Mouse (Mus musculus) midbrain, embryonic 15.5 days (tissue): ENCODE results near the gene Gm3727. TPM values are rescaled to one million over a fixed set of nuclear protein-coding genes. Genes with fewer than 3 reads are reported as not detected.
"Not testable (repeated sequence)": the region's sequence is repeated elsewhere in the genome, so short reads cannot be mapped to it uniquely, and the experiment has no call there.

Experiments
- ATAC-seq: fragments of 200-750 bp; cut with Nextera tagmentation; replicated peaks from 2 replicates; pipeline ENCODE4 v1.8.0; 2017; ENCODE audit warnings: moderate TSS enrichment
- H3K27ac ChIP-seq: fragments of 300-500 bp; sonication (generic); 2 replicates; pipeline ENCODE4 v1.5.1; 2015; ENCODE audit warnings: mild to moderate bottlenecking, inconsistent platforms
- H3K27me3 ChIP-seq: fragments of 300-500 bp; sonication (generic); replicated peaks from 2 replicates; pipeline ENCODE4 v1.6.1; 2015; ENCODE audit warnings: inconsistent platforms
- H3K36me3 ChIP-seq: fragments of 300-500 bp; sonication (generic); replicated peaks from 2 replicates; pipeline ENCODE4 v1.6.1; 2015; ENCODE audit warnings: inconsistent platforms
- H3K4me1 ChIP-seq: fragments of 300-500 bp; sonication (generic); 2 replicates; pipeline ENCODE4 v1.6.1; 2015; ENCODE audit warnings: inconsistent platforms
- H3K4me2 ChIP-seq: fragments of 300-500 bp; sonication (generic); 2 replicates; pipeline ENCODE4 v1.6.1; 2015; ENCODE audit warnings: inconsistent platforms, mild to moderate bottlenecking, moderate library complexity
- H3K4me3 ChIP-seq: fragments of 300-500 bp; sonication (generic); 2 replicates; pipeline ENCODE4 v1.5.1; 2015; ENCODE audit warnings: mild to moderate bottlenecking, inconsistent platforms
- H3K9ac ChIP-seq: fragments of 300-500 bp; sonication (generic); 2 replicates; pipeline ENCODE4 v1.6.1; 2015; ENCODE audit warnings: mild to moderate bottlenecking, inconsistent platforms
- H3K9me3 ChIP-seq: fragments of 300-500 bp; sonication (generic); 2 replicates; pipeline ENCODE4 v1.6.1; 2016; ENCODE audit warnings: inconsistent platforms
- WGBS: fragments of 180-500 bp; shearing (Covaris S2); methylation state at CpG from one replicate; pipeline ENCODE4 v1.1.7; 2015; ENCODE audit warnings: mixed read lengths; 5-methylcytosine and 5-hydroxymethylcytosine counted together
- polyA plus RNA-seq: library from polyadenylated mRNA; unstranded; fragments of >200 nt; fragmentation: Nextera tagmentation; extraction: Ambion mirVana; gene quantifications from 2 replicates; pipeline ENCODE4 v1.2.1, GENCODE M21; 2015

Gene Gm3727
- not detected in 2 replicates for polyA plus RNA-seq

DNA sequence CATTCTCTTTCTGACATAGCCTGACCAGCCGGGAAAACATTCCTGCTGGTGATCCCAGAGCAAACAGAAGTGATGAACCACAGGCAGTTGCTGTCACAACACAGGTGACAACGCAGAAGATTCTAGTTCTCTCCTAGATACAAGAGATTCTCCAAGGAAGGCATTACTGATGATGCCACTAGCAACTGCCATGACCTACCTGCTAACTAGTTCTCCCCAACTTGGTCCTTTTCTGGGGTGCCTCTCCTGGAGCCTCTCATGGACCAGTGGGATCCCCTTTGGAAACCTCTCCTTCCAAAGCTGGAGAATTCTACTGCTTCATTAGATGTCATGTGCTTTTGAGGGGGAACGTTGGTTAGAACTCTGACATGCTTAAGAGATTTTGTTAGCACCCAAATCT is at the start of gene Gm3727:
TSS of gene Gm3727 (minus strand) at position 101 of the 400 bp plus-strand sequence.
- not testable (repeated sequence) for H3K27me3 ChIP-seq, H3K4me2 ChIP-seq, H3K9ac ChIP-seq, H3K36me3 ChIP-seq, H3K4me1 ChIP-seq, ATAC-seq, H3K9me3 ChIP-seq, H3K27ac ChIP-seq, H3K4me3 ChIP-seq
- WGBS: 67% methylated on average over 3 of the region's 3 CpGs

DNA sequence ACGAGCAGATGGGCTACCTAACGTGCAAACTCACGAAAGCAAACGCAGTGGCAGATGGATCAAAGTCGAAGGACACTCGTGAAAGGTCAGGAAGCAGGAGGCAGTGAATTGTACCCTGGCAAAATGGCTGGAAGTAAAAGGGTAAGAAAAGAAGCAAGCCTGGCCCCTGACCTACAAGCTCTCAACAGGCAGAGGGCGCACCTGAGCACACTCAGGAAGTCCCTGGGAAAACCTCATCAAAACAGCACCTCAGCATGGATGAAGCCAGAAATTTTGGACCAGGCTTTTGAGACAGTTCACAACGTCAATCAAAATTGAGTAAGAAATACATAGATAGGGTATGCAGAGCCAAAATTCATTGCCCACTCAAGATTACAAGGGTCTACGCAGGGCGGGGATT is 21.0 kb downstream of the Gm3727 start:
- H3K4me2 ChIP-seq, ATAC-seq, H3K9me3 ChIP-seq, H3K4me1 ChIP-seq, H3K36me3 ChIP-seq, H3K27me3 ChIP-seq, H3K9ac ChIP-seq, H3K27ac ChIP-seq, H3K4me3 ChIP-seq: not testable (repeated sequence)
- WGBS: under 1% methylated on average over 8 of the region's 10 CpGs

Other genes with a start within 250 kb of the Gm3727 start
- 3.9 and 4.9 TPM in 2 replicates for gene Gm10406, start 237.3 kb downstream of the Gm3727 start, polyA plus RNA-seq
- gene Gm3685, start 219.7 kb downstream of the Gm3727 start, polyA plus RNA-seq: not detected in 2 replicates
- gene Gm3696, start 164.1 kb downstream of the Gm3727 start, polyA plus RNA-seq: 7.6 and 9.1 TPM in 2 replicates
- not detected in 2 replicates for gene Gm6676, start 139.3 kb downstream of the Gm3727 start, polyA plus RNA-seq
- 9.8 and 12.7 TPM in 2 replicates for gene Gm3512, start 90.2 kb downstream of the Gm3727 start, polyA plus RNA-seq
- not detected in 2 replicates for gene Gm16434, start 70.2 kb downstream of the Gm3727 start, polyA plus RNA-seq
- 6.3 and 6.8 TPM in 2 replicates for gene Gm3739, start 50.3 kb upstream of the Gm3727 start, polyA plus RNA-seq
- not detected in 2 replicates for gene Gm5797, start 67.7 kb upstream of the Gm3727 start, polyA plus RNA-seq
- not detected in 2 replicates for gene Gm8374, start 100.4 kb upstream of the Gm3727 start, polyA plus RNA-seq
- not detected in 2 replicates for gene Gm3755, start 186.2 kb upstream of the Gm3727 start, polyA plus RNA-seq
- gene Gm3752, start 219.0 kb upstream of the Gm3727 start, polyA plus RNA-seq: 13.7 and 18.8 TPM in 2 replicates